Mouse (Mus musculus): Measurements from ENCODE around the gene Pbx2.

- TF ChIP-seq CTCF (IDR thresholded peaks at IDR 0.05; ENCODE audit: control insufficient read depth, insufficient read depth, insufficient read length) (no peak), CEBPB (IDR thresholded peaks at IDR 0.05; ENCODE audit: low read depth) (no peak), MAX (IDR thresholded peaks at IDR 0.05) (no peak), MYOG (IDR thresholded peaks at IDR 0.05; ENCODE audit: control insufficient read depth, extremely low read depth, insufficient read length) (no peak), USF1 (IDR thresholded peaks at IDR 0.05; ENCODE audit: low read depth) (no peak)
Measured at GRCm38 (mm10) chr17:34596098-34596497, 5.0 kb downstream of the Pbx2 start.
